Mouse (Mus musculus) cerebral cortex, adult 2 months (tissue): ENCODE data around the gene Dst.

Experiments
- WGBS: fragments of 180-500 bp; shearing (Covaris S2); methylation state at CpG from one replicate; pipeline ENCODE4 v1.1.7; 2018; 5-methylcytosine and 5-hydroxymethylcytosine counted together

Gene Dst

DNA sequence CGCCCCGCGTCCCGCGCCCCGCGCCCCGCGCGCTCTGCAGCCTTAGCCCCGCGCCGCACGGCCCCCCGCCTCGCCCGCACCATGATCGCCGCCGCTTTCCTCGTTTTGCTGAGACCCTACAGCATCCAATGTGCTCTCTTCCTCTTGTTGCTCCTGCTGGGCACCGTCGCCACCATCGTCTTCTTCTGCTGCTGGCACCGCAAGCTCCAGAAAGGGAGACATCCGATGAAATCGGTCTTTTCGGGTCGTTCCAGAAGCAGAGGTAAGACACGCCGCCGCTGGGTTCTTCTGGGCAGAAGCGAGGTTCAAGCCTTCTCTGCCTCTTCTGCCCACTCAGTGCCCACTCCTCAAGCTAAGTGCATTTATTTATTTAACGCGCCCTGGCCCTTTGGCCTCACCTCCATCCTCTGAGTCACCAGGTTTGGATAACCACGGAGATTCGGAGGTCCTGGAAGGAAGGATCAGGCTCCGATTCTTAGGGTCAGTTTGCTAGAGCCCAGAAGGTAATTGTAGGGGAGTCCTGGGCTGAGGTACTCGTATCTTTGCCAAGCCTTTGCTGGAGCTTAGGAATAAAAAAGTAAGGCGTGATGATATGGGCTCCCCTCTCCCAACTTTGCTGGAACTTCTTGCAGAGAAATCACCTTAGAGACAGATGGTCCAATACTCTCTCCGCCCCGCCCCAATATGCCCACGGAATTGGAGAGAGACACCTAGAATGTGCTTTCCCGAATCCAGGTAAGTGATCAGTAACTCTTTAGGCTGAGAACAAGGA, at the start of gene Dst:
Dst (plus strand) TSS at position 35 of the 772 bp plus-strand sequence.
- WGBS, result 4% methylated on average over 44 of the region's 44 CpGs

DNA sequence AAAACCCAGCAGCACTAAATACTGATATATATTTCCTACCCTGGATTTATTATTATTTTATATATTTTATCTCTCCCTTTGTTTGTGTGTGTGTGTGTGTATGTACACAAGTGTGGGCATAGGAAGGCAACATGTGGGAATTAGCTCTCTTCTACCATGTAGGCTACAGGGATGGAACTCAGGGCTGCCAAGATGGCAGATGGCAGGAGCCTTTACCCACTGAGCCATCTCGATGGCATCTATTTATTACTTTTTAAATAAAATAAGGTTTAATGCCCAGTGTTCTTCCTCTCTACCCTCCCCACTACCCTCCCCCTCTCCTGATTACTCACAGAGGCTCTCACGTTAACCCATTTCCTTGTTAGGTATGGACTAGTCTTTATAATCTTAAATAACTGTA, 39.0 kb upstream of the Dst start:
- 60% methylated on average over 2 of the region's 2 CpGs for WGBS

DNA sequence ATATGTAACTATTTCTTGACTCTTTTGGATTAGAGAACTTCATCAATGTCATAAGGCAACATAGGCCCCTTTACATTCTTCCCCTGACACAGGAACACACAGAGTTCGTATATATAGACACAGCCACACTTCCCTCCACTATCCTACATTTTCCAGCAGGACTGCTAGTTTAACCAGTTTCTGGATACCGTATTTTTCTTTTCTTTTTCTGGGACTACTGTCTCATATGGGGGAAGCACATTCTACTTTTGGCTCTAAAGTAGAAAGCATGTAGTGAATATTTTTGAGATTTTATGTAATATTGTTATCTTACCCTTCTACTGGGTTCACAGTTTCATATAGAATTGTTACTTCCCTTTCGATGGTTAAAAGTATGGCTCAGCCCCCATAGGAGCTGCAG, 38.6 kb upstream of the Dst start:
- 50% methylated on average over 3 of the region's 3 CpGs for WGBS

DNA sequence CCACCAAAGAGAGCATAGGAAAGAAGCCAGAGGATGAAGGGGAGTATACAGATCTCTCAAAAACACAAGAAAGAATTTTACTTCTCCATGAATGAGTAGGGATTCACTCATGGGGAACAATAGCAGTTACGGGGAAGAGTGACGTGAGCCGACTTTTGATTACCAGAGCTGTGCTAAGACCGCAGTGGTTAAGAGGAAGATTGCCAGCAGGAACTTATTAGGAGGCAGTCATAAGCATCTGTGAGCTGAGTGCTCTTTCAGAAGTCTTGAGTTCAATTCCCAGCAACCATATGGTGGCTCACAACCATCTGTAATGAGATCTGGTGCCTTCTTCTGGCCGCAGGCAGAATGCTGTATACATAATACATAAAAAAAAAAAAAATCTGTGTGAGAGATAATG, 34.5 kb upstream of the Dst start:
- WGBS, result 61% methylated on average over 5 of the region's 5 CpGs

DNA sequence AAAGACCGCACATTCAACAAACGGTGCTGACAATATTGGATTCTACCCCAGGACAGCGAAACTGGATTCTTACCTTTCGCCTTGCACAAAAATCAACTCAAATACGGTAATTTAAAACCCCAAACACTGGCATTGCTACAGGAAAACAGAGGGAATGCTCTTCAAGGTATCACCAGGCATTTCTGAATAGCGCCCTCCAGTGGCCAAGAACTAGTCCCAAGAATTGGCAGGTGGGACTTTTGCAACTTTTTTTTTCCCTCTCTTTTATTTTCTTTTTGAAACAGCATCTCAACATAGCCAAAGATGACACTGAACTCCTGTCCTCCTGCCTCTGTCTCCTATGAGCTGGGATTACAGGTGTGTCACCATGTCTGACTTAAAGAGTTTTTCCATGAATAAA, 32.3 kb upstream of the Dst start:
- 69% methylated on average over 6 of the region's 6 CpGs for WGBS

DNA sequence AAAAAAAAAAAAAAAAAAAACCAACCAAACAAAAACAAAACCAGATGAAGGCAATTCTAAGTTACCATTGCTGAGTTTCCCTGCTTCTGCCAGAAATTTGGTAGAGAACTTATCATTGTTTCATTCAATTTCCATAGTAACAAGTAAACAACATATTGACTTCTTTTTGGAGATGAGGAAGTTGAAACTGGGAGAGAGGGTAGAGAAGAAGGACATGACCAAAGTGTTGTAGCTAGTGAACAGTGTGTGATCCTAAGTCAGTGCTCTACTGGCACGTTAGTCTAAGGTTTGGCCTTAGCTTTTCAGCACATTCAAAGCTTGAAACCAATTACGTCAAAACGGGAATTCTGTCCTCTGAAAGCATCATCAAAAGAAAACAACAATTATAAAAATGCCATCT, 31.6 kb upstream of the Dst start:
- WGBS, result 77% methylated on average over 3 of the region's 3 CpGs

DNA sequence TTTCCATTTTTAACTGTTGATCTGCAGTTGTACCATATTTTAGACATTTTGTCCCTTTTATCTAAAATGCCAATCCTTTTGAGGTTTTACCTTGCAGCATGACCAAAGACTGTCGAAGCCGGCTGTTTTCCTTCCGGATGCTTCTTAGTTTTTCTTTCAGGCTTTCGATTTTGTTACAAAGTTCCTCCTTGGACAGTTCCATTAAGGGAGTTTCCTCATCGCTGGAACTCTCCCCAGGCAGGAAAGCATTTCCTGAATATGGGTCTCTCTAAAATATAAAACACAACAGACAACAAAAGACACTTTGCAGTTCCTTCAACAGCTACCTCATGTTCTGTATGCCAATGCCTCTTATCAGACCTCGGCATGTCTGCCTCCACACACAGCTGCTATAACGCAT, 29.9 kb upstream of the Dst start:
- WGBS, result 76% methylated on average over 7 of the region's 7 CpGs

DNA sequence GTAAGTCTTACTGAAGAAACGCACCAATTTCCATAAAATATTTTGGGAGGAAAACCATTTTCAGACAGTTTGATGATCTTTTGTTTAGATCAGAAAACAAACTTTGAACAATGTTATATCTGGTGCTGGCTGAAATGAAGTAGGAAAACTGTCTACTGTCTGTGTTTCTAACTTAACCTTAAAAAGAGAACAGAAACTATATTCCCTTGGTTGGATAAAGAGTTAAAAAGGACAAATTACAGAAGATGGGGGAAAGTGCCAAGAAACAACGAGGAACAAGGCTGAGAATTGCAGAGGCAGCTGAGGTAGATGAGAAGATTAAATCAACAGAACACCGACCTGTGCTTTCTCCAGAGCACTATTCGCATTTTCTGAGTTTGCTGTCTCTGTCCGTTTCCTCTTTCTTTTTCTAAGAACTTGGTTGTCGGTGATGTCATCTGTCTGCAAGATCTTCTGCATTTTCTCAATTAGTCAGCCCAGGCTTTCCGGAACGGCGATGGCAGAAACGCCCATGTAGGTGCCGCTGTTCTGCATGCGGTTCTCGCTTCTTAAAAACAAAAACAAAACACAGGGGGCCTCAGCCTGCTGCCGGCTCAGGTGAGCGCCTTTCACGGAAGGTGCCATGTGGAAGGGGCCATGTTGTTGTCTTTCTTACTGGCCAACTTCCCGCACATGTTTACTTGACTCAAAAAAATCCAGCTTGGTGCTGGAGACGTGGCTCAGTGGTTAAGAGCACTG, 24.8 kb upstream of the Dst start:
- WGBS, result 8% methylated on average over 18 of the region's 18 CpGs

DNA sequence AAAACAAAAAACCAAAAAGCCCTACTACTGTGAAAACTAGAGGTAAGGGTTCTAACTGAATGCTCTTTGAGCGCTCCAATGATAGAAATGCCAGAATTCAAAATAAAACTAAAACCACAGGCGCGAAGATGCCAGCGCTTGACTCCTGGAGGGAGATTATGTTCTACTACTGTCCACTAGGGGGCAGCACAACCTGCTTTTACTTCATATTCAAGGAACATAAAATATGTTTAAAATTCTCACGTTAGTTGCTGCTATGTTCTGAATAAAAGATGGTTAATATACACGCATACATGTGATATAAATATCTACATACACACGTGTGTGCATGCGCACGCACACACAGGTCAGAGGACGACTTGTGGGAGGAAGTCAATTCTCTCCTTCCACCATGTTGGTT, 15.2 kb upstream of the Dst start:
- 49% methylated on average over 10 of the region's 10 CpGs for WGBS

DNA sequence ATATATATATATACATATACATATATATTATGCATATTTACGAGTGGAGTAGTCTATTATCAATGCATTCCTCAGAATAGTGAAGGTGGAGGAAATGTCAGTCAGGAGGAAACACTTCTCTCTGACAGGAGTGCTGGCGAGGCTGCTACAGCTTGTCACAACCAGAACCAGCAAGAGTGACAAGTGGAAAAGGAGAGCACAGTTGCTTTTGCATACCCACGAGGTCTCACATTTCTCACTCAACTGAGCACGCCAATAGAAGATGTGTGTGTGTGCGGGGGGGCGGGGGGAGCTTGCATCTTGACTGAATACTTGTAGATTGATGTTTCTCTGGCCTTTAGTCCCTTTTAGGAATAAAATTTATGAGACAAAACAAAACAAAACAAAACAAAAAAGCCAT, 11.9 kb upstream of the Dst start:
- 67% methylated on average over 6 of the region's 6 CpGs for WGBS

DNA sequence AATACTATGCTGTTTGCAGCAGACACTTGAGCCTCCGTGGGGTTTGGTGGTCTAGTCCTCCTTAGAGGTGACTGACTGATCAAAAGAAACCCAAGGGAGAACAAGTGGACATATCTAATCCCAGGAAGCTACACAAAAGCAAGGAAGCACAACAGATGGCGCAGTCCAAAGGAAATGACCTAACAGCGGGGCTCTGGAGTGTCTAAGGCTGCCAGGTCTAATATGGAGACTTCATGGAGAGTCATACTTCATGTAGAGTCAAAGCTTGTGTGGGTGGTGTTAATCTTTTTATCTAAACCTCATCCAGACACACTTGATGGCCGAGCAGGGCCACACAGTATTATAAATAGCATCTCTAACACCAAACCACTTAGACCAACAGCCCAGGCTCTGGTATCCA, 11.4 kb upstream of the Dst start:
- 81% methylated on average over 4 of the region's 4 CpGs for WGBS

DNA sequence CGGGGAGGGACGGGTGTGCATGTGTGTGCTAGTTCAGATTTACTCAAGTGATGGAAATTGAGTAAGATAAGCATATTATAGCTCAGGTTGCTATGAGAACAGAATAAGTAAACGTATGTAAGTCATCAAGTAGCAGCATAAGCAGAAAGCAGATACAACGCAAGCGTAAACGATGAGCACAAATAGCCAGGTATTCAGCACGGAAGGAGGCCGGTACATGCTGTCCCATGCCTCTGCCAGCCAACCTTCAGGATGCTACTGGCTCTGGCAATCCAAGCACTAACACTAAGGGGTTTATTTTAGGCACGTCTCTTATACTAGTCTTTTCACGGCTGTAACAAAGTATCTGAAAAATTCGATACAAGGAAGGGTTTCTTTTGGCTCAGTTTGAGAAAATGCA, 10.6 kb upstream of the Dst start:
- WGBS, result 62% methylated on average over 11 of the region's 11 CpGs

DNA sequence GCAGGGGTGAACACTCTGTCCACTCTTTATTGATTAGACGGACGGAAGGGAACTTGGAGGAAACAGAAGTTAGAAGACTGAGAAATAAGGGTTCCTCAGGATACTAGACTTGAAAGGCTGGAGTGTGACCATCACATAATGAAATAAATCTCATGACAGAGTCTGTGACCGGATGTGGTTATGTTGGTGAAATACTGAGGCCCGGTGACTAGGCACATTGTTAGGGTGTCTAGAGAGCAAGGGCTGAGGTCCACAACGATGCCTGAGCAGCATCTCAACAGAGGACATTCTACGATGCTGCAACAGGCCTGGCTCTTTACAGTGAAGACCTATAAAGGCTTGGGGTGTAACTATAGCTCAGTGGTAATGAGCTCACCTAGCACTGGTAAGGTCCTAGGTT, 9.7 kb upstream of the Dst start:
- 95% methylated on average over 6 of the region's 6 CpGs for WGBS

DNA sequence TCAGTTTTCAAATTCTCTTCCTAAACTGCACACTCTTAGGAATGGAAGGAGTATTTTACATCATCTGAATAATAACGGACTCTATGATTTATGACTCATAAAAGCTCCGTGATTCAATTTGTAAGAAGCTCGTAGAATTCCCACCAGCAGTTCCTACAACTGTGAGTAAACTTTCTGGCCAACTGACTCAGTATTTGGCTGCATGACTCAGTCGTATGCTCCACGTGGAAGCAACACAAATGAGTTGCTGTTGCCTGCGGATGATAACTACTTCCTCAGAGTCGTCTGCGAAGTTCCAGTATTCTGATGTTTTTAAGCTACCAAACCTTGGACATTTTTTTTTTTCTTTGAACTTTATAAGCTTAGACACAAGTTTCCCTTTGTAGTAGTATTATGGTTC, 7.8 kb upstream of the Dst start:
- 57% methylated on average over 8 of the region's 8 CpGs for WGBS

DNA sequence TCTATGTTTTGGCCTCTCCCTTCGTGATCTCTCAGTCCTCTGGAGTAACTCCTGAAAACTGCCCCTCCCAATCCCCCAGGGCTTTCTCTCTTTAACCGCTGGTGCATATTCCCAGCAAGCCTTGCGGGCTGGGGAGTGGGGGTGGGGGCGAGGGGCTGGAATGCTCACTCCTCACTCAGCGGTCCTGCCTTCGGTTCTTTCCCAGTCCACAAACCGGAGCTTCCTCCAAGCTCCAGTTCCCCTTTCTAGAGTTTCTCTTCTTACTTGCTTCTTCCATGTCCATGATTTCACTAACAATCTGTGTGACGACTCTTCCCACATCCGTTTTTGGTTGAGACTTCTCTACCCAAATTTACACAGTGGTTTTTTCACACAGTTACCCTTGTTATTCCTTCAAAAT, 4.4 kb upstream of the Dst start:
- WGBS, result 52% methylated on average over 9 of the region's 9 CpGs

DNA sequence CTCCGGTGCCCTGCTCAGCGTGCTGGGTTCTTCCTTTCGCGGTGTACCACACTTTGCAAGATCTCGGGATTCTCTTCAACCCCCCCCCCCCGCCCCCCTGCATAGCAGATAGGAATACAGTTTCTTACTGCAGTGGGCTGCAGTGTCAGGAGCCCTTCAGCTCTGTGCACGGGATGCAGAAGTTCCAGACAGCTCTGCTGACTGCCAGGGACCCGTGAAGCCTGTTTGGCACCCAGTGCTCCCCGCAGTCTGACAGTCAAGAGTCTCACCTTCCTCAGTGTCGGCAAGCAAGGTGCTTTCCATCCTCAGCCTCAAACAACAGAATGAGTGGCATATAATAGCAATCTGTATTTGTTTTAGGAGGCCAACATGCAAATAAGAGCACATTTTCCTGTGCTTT, 1.8 kb upstream of the Dst start:
- WGBS, result 28% methylated on average over 10 of the region's 10 CpGs

DNA sequence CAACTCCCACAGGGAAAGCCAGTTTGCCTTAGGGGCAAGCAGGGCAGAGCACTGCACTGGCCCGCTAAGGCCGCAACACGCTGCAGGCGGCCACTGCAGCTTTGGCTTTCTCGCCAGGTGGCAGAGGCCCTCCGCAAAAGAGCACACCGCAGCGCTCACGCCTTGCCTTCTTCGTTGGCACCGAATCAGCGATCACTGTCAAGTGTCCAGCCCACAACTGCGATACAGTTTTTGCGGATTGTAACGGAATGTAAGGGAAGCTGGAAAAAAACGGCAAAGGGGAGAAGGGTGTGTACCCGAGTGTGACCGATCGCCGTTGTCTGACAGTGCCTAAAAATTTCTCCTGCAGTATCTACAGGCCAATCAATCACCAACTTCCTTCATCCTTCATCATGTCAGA, 1.1 kb upstream of the Dst start:
- WGBS, result 6% methylated on average over 20 of the region's 20 CpGs

DNA sequence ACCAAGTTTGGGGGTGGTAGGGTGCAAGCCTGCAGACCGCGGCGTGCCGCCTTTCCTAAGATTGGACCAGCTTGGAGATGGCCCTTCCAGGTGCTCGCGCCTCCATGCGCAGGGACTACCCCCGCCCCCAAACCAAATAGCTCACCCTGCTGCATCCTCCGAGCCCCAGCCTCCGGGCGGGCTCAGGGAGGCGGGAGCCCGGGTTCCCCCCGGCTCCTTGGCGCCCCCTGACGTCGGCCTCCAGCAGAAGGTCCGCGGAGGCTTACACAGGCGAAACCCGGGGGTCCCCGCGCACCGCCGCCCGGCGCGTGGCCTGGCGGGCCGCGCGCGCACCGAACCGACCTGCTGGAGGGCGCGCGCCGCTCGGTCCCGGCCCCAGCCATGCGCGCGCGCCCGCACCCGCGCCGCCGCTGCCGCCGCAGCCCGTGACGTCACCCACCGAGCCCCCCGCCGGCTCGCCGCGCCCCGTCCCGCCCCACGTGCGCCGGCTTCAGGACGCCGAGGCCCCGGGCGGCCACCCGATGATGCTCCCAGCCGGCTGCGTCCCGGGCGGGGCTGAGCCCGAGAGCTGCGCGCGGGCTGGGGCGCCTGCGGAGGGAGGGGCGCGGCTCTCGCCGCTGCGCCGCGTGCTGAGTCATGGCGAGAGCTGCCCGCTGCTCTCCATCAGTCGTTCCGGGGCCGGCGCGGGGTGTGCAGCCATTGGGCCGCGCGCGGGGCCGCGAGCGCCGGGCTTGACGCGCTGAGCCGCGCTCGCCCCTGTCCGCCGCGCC, 419 bp upstream of the Dst start, which contains the start of gene Bend6:
Bend6 (minus strand) TSS at position 396 of the 770 bp plus-strand sequence.
- WGBS, result 1% methylated on average over 106 of the region's 110 CpGs

DNA sequence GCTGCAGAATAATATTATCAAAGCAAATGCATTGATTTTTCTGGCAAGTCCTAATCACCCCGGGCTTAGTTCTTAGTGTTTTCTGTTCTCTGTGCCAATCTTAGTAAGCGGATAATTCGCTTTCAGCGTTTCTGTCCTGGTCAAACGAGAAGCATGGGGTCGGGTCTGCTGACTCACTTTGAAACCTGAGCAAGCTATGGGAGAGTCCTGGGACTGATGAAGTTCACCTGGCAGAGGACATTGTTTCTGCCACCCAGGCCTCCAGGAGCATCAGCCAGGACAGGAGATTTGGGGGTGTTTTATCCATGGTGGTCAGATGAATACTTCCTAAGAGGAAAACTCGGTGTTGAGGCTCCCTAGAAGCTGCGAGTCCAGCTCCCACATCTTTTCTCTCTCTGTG, 3.6 kb downstream of the Dst start:
- WGBS, result 58% methylated on average over 8 of the region's 8 CpGs

DNA sequence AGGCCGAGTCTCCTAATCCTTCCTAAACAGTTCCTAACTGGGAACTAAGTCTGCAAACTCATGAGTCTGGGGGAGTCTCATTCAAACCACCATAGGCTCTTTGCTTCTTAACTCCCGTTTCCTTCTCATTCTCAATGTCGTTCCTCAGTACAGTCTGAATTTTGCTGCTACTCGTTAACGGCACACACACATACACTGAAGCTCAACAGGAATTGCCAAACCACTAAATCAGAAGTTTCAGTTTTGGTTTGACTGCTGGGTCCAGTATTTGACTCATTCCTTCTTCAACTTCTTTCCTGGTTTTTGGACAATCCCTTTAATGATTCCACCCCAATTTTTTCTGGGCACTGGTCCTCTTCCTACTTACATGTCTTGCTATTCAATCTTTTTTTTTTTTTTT, 8.5 kb downstream of the Dst start:
- WGBS, result 96% methylated on average over 5 of the region's 5 CpGs

DNA sequence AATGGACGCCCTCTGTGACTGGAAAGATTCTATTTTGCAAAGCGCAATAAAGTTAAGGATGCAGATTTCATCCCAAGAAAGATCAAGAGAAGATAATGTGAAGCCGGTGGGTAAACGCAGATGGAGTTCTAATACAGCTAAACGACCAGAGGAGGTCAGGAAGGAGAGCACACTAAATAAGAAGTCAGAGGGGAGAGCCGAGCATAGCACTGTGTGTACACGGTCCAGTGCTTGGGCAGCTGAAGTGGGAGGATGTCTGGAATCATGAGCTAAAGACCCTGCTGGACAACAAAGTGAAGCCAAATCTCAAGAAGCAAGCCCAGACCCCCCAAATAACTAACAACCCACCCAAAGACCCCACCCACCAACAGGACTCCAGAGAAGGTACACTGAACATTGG, 14.9 kb downstream of the Dst start:
- 85% methylated on average over 7 of the region's 7 CpGs for WGBS

DNA sequence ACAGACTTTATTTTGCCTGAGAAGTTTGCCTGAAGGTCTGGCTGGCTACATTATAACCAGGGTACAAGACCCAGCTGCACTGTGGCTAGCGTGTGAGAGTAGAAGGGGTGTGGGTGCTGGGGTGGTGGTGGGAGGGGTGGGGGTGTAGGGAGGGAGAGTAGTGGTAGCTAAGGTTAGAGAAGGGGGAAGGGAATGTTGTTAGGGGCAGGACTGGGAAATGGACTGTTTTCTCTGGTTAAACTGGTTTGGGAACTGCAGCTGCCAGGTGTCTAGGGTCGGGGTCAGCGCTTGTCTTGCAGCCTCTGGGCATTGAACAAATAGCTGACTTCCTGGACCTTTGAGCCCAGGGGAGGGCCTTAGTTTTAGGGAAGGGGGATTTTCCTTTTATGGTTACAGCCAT, 17.3 kb downstream of the Dst start:
- WGBS, result 87% methylated on average over 3 of the region's 3 CpGs

DNA sequence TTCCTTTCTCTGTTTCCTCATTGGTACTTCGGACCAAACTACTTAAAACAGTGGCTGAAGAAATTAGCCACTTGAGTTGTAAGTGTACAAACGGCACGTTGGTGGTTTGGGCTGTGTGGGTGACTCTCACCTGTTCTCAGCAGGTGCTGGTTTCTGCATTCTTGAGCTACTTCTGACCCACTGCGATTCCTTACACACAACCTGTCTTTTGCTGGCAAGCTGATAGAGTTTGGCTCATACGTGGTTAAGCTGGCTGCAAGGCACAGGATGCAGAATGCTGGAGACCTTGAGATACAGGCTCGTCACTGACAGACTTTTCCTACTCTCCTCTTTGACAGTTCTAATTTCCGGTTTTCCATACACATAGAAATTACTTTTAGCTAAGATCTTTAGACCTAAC, 19.4 kb downstream of the Dst start:
- WGBS, result 84% methylated on average over 7 of the region's 7 CpGs
